Mouse (Mus musculus): ENCODE results near the gene Satb1.

The Satb1 gene

DNA sequence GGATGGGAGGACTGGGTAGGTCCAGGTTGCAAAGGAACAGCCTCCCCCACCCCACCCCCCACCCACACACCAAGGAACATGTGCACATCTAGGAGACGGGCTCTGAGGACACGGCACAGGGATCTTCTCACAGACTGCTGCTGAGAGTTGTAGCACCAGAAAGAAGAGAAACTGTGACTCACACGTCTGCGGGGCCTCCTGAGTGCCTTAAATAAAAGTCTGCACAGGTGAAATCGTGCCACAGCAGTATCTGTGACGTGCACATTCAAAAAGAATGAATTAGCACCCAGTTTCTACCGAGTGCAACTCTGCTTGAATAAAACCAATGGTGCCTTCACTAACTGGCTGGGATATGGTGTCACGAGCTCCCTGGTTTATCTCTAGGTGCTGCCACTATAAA lies 69.5 kb downstream of the Satb1 start:
- DNase-seq: no peak

DNA sequence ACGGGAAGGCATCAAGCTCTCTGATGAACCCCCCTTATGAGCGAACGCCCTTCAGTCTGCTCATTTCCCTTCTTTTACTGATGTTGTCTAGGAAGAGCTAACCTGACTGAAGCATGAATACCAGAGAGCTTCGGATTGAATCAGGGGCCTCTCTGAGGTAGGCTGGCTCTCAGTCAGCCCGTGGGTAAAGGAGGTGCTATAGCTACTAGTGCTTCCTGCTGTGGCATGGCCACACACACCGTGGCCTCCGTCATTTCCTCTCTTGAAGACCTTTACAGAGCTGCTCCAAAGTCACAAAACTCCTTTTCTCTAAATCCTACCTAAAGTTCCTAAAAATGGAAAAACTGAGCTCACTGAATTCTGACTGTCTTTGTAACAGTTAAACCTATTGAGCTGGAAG lies 70.6 kb downstream of the Satb1 start:
- no peak for DNase-seq

GRCm38 (mm10) chr17:51760997-51761655 lies 72.0 kb downstream of the Satb1 start:
- peak; percentile 28 to 36 for DNase-seq

- DNase-seq: peak in 1 of 2 experiments; percentile 9
These were observed 72.7 kb downstream of the Satb1 start for GRCm38 (mm10) chr17:51760251-51760887.

- peak in 1 of 2 experiments; percentile 20 for DNase-seq
These were observed 73.6 kb downstream of the Satb1 start for GRCm38 (mm10) chr17:51759509-51759908.

DNA sequence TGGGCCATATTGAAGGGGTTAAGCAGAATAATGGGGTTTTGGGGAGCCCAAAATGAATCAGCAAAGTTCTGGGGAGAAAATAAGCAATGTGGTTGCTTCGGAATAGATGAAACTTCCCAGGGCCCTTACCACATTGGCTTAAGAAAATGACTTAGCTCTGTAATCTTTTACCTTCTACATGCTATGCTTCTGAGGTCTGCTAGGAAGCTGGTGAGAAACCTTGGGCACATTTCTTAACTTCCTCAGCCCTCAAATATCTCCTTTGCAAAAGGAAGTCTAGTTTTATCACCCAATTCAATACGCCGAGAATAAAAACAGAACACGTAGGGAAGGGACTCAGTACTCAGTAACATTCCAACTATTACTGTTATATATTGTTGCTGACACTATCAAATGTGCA lies 80.9 kb downstream of the Satb1 start:
- DNase-seq: no peak

DNA sequence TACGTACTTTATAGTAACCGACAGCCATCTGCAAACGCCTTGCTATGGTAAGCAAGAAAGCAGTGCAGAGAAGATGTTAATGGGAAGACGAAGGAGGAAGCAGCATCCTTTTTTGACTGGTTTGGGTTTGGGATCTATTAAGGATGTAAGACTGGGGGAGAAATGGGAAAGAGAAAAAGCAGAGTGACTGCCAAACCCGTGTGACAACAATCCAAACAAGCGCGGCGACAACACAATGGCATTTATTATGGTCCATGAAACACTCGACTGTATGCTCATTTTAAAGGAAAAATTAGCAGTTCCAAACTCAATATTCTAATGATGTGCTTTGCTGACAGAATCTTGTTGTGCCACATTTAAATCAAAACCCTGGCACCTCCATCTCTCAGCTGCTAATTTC lies 85.9 kb downstream of the Satb1 start:
- no peak for DNase-seq

DNA sequence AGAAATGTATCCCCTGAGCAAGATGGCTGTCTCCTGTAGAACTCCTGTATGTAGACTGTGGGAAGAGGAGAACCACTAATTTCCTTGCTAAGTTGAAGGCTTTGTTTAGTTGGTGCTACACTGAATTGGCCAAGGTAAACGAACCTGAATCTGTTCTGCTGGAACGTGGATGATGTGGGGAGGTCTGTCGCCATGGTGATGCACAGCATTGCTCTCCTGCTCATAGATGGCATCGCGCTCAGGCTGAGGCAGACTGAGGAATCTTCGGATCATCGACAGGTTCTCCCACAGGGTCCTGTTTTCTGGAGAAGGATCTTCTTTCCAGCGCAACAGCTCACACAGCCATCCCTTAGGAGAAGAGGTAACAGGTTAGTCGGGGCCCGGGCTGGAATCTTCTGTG lies 90.6 kb downstream of the Satb1 start:
- DNase-seq: no peak

GRCm38 (mm10) chr17:51741126-51741525 lies 92.0 kb downstream of the Satb1 start:
- no peak for DNase-seq

DNA sequence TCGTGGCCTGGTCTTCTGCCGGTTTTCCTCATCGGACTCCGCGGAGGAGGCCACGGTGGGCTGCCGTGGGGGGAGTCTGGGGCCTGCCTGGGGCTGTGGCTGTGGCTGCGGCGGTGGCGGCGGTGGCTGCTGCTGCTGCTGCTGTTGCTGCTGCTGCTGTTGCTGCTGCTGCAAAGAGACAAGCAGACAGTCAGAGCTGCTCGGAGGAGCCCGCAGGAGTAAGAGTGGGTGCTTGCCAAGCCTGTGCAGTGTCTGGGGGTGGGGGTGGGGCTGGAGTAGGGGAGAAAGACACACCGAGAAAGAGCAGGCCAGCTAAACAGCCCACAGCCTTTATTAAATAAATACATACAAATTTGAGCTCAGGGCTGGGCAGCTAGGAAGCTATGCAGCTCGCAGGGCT lies 92.8 kb downstream of the Satb1 start:
- DNase-seq: no peak

DNA sequence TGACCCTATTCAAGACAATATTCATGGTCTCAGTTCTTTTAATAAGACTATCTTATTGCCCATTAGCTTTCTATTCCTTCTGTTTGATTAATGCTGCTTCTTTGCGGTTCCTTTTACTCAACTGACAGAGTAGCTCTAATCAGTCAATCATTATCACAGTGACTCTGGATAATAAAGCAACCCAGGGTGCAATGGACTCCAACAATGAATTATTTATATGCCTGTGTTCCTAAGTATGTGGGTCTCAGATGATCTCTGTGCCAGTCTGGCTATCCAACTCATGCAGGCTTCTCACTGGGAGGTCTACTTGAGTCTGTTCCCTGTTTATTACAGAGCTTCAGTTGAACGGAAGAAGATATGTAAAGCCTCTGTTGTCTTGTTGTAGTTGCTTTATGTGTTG lies 108.6 kb downstream of the Satb1 start:
- DNase-seq: no peak

- no peak for DNase-seq
These were observed 137.4 kb downstream of the Satb1 start for GRCm38 (mm10) chr17:51695711-51696110.

GRCm38 (mm10) chr17:51695271-51695670 lies 137.8 kb downstream of the Satb1 start:
- no peak for DNase-seq

- DNase-seq: no peak
These were observed 142.6 kb downstream of the Satb1 start for GRCm38 (mm10) chr17:51690526-51690925.

- DNase-seq: no peak
These were observed 145.9 kb downstream of the Satb1 start for GRCm38 (mm10) chr17:51687226-51687625.

Measured in cerebellum, postnatal 25 days (tissue).